Mouse (Mus musculus) kidney, postnatal 36 days (tissue): ENCODE results near the gene Rabggta.

ENCODE experiments used
- DNase-seq, 2 experiments: peaks; one replicate each; pipeline ENCODE4 v3.0.0; 2021 to 2022; ENCODE audit warnings: mixed read lengths in 2 of 2

Gene Rabggta

DNA sequence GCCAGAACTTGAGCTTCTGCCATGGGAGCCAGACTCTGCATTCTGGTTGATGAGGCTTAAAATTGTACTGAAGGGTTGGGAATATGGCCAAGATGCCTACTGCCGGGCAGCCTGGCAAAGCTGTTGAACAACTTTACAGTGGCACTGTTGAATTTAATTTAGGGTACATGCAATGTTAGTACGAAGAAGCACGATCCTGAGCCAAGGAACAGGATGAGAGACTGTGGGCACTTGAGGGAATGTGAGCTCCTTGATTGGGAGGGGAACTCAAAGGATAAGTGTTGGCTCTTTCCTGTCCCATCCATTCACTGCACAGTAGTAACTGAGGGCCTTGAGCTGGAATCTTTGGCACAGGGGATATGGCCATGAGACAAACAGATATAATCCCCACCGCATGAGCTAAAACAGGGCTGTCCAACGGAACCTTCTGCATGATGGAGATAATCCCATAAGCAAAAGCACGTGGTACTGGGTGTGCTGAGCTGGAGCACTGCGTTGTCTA lies 8.5 kb upstream of the Rabggta start:
- DNase-seq, result no peak

DNA sequence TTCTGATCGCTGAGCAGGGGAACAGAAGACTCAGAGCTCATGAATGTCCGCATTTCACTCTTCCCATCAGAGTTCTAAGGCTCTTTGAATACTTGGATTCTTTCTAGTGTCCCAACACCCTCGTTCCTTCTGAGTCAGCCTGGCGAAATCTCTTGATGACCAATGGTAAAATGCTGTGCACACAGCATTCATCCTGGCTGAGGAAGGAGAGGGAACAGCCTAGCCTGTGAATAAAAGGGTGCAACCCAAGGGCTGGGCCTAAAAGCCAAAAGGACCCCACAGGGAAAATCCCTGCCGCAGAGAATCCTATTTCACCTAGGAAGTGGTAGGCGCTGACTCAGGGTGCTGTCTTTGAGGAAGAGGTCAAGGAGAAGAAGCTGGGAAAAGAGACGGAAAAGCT lies 8.1 kb upstream of the Rabggta start:
- DNase-seq, result no peak

DNA sequence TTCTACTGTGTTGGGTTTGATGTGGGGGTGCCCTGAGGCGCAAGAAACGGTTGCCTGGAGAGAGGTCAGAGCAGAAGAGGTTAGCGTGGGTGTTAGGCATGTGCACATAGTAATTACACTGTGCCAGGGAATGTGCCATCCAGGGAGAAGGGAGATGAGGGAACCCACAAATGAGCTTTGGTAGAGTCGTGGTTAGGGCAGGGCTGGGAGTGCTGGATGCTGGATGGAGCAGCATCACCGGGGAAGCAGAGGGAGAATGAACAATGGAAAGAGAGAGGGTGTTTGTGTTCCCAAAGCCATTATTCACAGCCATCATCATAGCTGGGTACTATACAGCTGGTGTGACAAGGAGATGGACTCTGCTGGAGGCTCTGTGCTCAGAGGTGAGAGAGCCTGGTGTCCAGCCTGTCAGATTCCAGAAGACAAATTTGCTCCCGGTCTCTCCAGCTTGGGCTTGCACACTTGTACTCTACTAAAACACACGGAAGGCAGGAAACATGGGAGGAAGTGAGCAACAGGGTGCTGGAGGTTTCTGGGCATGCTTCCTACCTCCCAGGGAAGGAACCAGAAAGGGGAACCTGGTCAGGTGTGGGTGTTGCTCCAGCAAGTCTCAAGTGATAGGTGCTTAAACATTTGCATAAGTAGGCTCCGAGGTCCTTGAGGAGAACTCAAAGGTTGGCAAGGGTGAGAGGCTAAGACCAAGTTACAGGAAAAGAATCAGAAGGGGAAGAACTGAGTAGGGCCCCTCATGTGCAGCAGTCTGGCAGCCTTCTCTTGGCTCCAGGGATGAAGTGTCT lies 6.0 kb upstream of the Rabggta start:
- no peak for DNase-seq

DNA sequence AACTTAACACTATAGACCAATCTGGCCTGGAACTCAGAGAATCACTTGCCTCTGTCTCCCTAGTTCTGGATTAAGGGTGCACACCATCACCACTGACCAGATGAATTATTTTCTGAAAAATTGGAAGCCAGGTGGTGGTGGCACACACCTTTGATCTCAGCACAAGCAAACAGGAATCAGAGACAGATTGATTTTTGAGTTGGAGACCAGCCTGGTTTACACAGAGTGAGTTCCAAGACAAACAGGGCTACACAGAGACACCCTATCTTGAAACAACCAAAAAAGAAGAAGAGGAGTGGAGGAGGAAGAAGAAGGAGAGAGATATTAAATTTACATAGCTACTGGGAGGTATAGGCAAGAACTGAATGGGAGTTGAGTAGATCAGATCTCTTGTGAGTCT lies 4.2 kb upstream of the Rabggta start:
- DNase-seq, result no peak

DNA sequence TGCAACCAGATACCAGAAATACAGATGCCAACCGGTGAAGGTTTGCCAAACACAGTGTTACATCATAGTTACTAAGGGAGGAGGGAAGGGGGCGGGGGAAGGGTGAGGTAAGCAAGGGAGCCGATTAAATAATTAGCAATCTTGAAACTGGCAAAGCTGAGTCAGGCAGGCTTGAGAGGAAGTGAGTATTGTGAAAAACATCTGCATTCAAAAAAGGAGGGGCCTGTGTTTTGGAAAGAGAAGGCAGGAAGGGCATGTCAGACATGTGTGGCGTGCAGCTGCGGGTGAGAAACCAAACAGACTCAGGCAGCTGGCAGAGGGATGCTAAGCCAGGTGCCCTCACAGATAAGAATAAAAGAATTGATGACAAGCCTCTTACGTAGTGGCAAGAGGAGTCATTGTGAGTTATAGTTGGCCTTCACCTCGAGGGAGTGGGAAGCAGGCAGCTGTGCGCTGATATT lies 2.4 kb upstream of the Rabggta start:
- DNase-seq, result peak; percentile 68 to 73

DNA sequence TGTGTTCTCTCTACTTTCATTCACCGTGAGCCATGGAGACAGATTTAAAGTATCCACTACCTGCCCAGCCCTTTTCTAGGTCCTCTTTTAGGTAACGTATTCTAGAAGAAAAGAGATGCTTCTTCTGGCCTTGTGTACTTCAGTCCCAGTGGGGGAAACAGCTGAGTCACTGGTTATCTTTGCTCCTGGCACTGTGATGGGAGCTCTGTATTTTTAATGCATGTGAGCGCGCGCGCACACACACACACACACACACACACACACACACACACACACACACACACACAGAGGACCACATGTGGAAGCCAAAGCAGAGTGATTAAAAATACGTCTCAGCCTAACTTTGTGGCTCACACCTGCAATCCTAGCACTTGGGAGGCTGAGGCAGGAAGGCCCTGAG lies 1.4 kb upstream of the Rabggta start:
- no peak for DNase-seq

DNA sequence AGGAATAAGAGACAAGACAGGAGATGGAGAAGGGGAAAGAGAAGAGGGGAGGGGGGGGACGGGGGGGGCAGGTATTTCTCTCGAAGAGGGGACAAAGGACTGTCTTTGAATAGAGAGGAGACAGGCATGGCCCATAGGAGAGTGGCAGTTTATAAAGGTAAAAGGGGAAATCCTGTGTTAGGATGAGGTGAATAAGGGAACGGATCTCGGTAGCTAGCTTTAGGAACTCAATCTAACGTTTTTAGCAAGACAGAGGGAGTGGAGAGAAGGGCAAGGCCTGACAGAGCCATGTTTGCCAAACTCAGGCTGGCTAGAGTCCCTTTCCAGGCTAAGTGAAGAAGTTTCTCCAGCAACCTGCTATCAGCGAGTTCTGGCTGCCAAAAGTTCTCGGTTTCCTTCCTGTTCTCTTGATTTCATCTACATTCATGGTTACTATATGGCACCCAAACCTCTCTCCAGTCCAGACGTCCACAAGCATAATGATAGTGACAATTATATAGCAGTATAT lies 429 bp upstream of the Rabggta start:
- no peak for DNase-seq

DNA sequence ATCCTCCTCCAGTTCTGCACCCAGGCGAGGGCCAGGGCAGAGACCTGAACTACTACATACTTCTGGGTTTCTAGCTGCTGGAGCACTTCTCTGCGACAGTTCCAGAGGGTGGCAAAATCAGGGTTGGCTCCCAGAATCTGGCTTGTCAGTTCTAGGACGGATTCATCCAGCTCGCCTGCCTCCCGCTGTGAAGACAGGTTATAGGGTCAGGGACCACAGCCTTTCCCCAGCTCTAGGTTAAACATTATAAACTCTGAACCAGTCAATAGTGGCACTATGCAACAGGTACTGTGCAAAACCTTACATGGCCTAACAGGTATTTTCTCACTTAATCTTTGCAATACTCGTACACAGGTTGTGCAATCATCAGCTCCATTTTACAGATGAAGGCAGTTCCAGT lies 987 bp downstream of the Rabggta start:
- DNase-seq, result peak; percentile 73 to 74

DNA sequence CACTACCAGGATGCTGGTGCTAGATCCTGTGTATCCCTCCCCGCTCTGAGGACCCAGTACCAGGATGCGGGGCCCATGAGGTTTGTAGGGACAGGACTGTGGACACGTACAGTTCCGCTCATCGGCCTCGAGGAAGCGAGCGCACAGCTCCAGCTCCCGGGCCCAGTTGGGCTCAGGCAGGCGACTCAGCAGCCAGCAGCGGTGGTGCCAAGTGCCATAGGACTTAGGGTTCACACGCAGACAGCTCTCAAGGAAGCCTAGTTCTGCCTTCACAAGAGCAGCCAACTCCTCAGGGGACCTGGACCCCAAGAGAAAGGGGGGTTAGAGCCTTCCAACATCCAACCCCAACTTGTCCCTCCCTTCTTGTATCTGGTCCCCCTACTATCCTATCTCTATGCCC lies 1.4 kb downstream of the Rabggta start:
- DNase-seq, result peak in 1 of 2 experiments; percentile 54

DNA sequence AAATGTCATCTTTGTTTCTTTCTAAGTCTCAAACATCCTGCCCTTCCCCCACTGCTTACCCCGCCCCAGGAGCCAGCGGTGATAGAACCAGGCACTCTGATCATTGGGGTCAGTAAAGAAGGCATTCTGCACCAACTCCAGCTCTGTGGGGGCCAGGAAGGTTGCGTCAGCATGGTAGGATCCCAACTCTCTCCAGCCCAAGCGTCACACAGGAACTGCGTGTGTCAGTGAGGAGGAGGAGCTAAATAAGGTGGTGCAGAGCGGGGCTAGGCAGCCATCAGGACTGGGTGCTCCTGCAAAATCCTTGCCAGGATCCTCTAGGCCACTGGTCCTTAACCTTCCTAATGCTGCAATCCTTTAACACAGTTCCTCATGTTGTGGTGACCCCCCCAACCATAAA lies 2.3 kb downstream of the Rabggta start:
- no peak for DNase-seq

DNA sequence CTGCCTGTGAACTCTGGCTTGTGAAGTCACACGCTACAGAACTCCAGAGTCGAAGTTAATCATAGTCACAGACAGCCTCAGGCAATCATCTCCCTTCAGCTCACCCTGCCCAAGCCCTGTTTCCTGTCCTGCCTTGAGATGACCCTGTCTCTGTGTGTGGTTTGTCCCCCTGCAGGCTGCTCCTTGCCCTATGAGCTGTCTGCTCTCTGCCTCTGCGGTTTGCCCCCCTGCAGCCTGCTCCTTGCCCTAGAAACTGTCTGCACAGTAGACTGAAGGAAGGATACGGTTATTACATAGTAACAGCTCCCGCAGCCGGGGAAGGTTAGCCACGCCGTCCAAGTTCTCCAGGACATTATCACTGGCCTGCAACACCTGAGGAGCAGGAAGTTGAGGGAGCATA lies 5.2 kb downstream of the Rabggta start:
- peak; percentile 75 to 84 for DNase-seq

DNA sequence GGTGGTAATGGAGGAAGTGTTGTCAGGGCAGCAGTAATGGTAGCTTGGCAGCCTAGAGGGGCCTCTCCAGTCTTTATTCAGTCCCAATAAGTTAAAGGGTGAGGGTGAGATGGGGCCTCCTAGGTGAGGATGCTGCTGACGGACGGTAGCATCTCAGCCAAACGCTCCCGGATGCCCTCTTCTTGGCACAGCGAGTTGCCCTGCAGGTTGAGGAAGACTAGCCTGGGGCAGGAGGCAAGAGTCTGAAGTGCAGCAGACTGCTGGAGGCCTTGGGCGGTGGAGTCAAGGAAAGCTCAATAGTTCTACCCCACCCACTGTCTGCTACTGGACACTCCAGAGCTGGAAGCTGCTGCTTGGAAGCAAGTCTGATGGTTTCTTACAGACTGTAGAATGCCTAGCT lies 5.8 kb downstream of the Rabggta start:
- DNase-seq, result peak; percentile 68 to 73

DNA sequence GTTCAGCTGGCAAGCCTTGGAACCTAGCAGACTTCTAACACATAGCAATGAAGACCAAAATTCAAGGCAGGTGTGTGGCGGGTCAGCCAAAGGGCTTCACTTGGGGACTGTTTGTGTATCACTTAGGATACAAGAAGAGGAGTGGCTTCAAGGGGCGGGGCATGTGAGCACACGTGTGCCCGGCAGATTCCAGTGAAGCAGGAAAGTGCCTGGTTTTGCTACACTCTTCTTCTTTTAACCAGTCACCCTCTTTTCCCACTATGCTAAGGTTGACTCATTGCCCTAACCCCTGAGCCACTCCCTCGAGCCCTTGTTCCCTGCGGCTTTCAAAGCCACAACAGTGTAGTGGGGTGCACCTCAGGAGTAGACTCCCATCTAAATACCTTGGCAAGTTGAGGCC lies 7.2 kb downstream of the Rabggta start:
- DNase-seq, result peak; percentile 46 to 69

DNA sequence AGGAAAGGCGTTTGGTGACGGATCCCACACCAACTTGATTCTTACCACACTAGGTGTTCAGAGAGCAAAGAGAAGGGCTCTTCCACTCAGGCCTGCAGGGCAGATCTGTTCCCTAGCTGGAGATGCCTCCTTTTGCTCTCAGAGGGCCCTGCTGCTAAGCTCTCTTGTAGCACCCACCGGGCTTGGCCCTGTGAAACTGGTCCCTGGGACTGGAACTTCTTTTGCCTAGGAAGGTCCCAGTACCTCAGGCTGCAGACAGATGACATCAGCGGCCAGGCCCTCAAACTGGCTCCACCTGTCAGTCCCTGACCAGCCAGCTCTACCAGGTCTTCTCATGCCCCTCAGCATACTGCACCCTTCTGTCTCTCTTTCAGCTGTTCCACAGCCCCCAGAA lies 8.3 kb downstream of the Rabggta start, which contains the start of gene Tgm1:
Gene Tgm1 (minus strand): TSS at position 198 of the 394 bp plus-strand sequence.
- no peak for DNase-seq

DNA sequence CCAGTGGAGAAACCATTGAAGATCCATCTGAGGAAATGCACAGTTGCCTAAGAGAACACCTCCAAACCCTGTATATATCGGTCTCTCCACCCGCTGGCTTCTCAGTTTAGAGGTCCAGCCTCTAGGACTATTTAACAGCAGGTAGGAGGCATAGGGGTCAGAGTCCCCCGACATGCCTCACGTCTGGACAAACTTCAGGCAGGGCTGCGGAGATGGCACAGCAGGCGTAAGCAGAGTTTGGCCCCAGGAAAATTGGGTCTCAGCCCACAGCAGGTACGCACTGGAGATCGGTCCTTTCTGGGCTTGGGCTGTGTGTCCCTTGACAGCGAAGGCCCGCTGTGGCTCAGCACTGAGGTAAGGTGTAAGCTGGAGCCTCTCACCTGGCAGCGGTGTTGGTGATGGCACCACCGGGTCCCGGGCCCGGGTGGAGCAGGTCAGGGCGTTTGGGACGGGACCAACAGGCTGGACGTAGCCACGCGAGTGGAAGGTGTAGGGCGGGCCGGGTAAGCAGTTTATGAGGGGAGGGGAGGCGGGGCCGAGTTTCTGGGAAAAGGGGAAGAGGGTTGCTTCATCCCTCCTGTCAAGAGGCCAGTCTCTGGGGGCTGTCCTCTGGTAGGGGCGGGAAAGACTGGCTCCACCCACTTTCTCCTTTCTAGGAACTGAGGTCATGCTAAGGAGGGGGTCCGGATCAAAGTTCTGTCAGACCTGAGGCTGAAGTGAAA lies 8.9 kb downstream of the Rabggta start:
- peak; percentile 83 to 85 for DNase-seq

DNA sequence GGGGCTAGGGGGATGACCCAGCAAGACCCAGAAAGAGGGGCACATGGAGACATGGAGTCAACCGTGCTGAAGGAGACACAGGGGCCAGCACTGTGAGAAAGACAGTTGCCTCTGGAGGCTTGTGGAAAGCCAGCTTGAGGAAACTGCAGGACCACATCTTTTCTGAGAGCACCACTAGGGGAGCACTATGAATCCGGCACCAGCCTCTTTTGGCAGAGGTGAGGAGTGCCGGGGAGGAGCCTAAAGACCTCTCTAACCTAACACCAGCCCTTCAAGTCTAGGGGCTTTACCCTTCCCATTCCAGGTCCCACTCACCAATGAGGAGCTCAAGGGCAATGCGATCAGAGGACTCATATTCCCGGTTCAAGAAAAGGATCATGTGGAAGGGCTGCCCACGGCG lies 10.3 kb downstream of the Rabggta start:
- peak in 1 of 2 experiments; percentile 34 for DNase-seq

DNA sequence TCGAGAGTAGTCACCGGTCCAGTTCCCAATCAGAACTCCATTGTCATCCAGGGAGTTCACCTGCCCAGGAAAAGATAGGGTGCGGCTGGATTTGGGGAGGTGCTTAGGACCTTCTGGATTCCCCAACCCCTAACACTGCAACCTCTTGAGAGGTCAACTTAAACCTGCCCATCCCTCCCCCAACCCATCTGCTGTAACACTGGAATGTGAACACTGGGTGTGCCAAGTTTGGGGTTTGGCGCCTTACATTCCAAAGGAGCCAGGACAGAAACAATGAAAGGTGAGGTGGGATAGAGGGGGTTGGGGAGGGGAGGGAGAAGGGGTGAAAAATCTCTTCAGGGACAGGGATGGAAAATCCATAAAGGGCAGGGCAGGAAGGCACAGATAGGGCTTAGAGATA lies 12.6 kb downstream of the Rabggta start:
- DNase-seq, result no peak

DNA sequence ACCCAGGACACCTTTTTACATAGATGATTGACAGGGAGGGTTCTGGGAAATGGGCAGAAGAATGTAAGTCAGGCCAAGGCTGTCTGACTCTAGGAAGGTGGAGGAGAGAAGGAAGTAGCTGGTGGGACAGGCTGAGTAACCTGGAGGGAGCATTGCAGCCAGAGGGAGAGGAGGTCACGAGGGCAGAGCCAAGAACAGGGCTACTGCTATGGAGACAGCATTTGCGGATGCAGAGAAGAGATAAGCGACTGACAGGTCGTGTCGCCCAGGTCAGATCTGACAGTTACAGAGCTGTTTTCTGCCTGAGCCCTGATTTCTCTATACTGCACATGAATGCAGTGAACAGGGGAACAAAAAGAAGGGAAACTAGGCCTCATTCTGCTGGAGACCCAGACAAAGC lies 14.7 kb downstream of the Rabggta start:
- DNase-seq, result no peak

DNA sequence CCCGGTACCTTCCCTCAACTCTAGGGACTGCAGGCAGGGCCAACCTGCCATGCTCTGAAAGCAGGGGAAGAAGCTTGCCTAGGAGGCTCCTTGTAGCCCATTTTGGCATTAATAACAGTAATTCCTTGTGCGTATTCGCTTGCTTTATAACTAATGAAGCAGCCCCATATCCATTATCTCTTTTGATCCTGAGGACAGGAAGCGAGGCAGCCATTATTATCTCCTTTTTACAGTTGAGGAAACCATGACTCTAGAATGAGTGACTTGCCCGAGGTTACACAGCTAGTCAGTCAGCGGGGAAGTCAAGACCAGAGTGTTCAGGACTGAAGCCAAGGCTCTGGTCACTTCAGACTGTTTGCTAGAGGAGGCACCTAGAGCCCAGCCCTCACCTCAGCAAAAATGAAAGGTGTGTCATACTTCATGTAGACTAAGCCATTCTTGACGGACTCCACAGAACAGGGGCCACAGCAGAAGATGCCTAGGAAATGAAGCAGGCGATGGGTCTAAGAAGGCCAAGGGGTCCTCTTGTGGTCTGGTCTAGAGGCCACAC lies 15.9 kb downstream of the Rabggta start:
- DNase-seq, result no peak

DNA sequence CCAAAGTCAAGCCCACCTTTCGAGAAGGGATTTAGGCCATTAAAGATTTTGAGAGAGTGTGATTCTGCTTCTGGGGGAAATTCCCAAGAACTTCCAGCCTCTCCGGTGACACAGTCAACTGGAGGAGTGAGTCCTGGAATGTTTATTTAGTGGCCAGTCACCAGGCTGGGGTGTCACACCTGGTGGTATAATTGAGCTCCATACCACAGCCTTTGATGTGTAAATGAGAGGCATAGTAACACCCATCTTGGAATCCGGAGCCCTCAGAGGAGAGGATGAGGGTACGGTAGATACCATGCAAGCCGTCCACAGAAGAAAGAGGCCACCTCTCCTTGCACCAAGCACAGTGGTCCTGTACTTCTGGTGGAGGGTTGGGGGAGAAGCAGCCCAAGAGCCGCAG lies 19.3 kb downstream of the Rabggta start:
- no peak for DNase-seq

DNA sequence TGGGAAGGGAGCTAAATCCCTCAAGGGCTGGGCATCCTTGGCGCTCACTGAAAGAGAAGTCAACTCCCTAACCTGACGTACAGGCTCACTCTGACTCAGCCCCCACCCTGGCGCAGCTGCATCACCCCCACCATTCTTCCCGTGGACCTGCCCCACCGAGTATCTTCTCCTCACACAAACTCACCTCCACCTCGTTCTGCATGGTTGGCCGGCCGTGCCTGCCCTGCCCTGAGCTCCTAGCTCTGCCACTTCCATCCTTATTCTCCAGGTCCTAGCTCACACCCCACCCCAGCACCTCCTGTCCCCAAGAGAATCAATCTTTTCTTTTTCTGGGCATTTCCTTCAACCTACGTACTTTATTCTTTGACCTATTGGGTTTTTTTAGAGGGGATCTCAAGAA lies 20.9 kb downstream of the Rabggta start:
- DNase-seq, result peak in 1 of 2 experiments; percentile 22

DNA sequence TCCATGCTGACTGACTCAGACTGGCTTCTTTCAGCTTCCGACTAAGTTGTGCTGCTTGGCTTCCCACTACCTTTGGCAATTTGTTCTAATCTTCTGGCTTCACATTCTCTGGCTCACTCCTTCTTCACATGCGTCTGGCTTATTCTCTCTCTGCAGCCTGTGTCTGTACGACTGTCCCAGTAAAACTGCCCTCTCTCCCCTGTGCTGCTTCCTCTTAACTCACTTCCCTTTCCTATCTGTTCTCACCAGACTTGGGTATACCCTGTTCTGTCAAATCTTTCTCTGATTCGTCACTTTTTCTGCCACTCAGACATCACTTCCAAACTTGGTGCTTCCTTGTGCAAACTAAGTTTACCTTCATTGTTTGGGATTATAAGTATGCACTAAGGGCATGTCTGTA lies 24.8 kb downstream of the Rabggta start:
- no peak for DNase-seq

DNA sequence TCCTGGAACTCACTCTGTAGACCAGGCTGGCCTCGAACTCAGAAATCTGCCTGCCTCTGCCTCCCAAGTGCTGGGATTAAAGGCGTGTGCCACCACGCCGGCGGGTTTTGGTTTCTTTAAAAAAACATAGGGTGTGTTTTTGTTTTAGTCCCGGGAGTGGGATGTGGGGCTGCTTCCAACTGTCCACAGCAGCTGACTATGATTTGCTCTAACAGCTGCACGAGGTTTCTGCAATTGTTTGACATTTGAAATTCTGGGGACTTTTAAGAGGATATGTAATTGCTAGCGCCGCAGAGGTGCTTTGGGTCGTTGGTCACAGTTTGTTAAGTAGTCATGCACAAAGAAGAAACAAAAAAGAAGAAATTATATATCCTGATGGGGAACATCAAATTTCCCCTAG lies 32.6 kb downstream of the Rabggta start:
- DNase-seq, result no peak

DNA sequence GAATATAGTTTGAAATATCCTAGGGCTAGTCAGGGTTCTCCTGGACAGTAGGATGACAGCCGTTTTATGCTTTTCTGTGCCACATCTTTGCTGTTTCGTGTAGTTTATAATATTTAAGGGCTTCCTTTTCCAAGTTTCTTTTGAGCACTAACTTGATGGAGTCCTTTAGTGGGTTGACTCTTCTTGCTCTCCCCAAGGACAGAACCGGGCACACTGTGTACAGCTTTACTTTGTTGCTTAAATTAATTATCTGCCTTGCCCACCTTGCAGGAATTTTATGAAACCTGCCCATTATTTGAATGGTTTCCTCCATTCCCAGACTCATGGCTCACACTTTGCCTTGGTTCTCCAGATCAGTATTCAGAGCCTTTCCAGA lies 40.0 kb downstream of the Rabggta start:
- DNase-seq, result no peak
